Mouse (Mus musculus) brain, adult 2 months (tissue): ENCODE data around the gene Pspc1.

Experiments used
- DNase-seq: peaks from one replicate; pipeline ENCODE4 v3.0.0; 2011; ENCODE audit warnings: low read depth, low spot score

The Pspc1 gene

DNA sequence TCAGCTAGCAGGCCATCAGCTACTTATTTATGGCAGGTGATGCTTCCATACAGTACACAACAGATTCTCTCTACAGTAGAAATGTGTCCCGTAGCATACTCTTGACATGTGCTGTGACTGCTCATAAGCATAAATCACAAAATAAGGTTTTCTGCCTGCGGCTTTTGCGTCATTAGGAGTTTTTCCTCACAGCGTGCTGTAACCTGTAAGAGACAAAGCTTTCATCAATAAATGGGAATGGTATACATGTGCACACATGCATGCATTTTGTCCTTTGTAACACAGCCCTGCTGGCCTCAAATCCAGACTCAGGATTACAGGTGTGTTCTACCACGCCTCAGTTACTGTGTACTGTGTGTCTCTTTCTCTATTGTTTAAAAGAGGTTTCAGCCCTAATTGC is 80.3 kb downstream of the Pspc1 start:
- DNase-seq = no peak

DNA sequence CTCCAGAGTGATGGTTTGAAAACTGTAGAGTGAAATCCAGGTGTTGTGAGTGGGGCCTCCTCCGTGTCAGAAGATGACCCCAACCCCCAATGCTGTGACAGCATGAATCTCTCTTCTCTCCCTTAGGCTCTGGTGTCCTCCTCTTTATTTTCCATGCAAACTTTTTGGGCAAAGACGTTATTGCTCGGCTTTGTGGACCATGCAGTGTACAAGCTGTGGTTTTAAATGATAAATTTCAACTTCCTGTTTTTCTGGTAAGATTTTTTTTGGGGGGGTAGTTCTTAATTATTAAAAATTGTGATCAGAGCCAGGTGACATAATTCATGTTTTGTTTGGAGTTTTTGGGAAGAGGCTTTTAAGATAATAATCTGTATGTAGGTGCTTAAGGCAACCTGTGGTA is 82.6 kb downstream of the Pspc1 start:
- DNase-seq = no peak

DNA sequence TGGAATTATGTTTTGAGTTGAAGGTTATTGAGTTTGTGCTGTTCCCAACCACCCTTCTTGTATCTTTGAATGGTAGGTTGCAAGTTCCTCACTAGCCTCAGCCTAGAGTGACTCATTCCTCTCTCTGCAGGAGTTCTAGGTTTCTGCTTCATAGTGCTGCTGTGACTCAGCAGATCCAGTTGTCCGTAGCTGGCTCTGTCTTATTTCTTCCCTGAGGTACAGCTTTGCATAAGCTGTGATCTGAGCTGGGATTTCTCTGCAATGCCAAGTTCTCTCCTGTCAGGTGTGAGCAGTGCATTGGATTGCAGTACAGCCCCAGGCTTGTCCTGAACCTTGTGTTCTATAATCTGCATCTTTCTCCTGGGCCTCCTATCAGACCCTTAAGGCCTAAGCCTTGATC is 88.3 kb downstream of the Pspc1 start:
- peak; percentile 85 for DNase-seq

DNA sequence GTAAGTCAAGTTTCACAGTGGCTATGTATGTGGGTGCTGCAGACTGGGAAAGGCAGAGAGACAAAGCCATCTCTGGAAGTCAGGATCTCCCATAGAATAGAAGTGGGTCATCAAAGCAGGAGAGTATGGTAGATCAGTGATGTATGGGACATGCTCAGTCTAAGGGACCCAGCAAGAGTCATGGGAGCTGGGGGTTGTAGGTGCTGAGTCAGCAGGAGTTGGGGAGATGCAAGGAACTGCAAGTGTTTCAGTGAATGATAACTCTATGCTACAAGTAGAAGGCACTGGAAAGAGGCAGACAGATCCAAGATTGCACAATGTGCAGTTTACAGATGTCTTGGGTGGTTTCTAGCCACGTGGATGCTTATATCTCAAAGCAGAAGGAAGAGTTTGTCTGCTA is 89.0 kb downstream of the Pspc1 start:
- DNase-seq = no peak

DNA sequence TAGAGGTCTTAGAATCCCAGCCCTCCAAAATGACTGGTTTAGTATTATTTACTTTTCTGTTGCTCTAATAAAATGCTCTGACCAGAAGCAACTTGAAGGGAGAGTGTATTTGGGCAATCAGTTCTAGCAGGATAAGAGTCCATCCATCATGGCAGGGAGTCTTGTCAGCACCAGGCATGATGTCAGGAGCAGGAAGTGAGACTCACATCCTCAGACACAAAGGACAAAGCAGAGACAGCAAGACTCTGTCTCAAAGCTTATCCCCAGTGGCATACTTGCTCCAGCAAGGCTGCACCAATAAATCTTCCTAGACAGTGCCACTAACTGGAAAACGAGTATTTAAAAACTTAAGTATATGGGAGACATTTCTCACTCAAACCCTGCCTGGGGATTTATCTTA is 92.7 kb downstream of the Pspc1 start:
- DNase-seq = no peak
